Mouse (Mus musculus) liver, embryonic 13.5 days (tissue): ENCODE measurements around the gene Cyb5rl. TPM values are rescaled to one million over a fixed set of nuclear protein-coding genes. Genes with fewer than 3 reads are reported as not detected.

ENCODE experiments used
- ATAC-seq: fragments of 200-750 bp; cut with Nextera tagmentation; 2 replicates; pipeline ENCODE4 v1.8.0; 2017; ENCODE audit warnings: low read depth, mild to moderate bottlenecking, moderate number of reproducible peaks, moderate library complexity
- DNase-seq: peaks from one replicate; pipeline ENCODE4 v3.0.0; 2022
- H3K27ac ChIP-seq: fragments of 300-500 bp; sonication (generic); 2 replicates; pipeline ENCODE4 v1.5.1; 2015; ENCODE audit warnings: moderate library complexity, mild to moderate bottlenecking, inconsistent platforms
- H3K27me3 ChIP-seq: fragments of 300-500 bp; sonication (generic); 2 replicates; pipeline ENCODE4 v1.6.1; 2015; ENCODE audit warnings: mild to moderate bottlenecking, inconsistent platforms
- H3K36me3 ChIP-seq: fragments of 300-500 bp; sonication (generic); 2 replicates; pipeline ENCODE4 v1.6.1; 2015; ENCODE audit warnings: mild to moderate bottlenecking, inconsistent platforms
- H3K4me1 ChIP-seq: fragments of 300-500 bp; sonication (generic); replicated peaks from 2 replicates; pipeline ENCODE4 v1.6.1; 2015; ENCODE audit warnings: inconsistent platforms
- H3K4me2 ChIP-seq: fragments of 300-500 bp; sonication (generic); 2 replicates; pipeline ENCODE4 v1.6.1; 2015; ENCODE audit warnings: inconsistent platforms, mild to moderate bottlenecking, moderate library complexity
- H3K4me3 ChIP-seq: fragments of 300-500 bp; sonication (generic); replicated peaks from 2 replicates; pipeline ENCODE4 v1.5.1; 2015; ENCODE audit warnings: mild to moderate bottlenecking, inconsistent platforms
- H3K9ac ChIP-seq: fragments of 300-500 bp; sonication (generic); 2 replicates; pipeline ENCODE4 v1.6.1; 2015; ENCODE audit warnings: mild to moderate bottlenecking, inconsistent platforms
- H3K9me3 ChIP-seq: fragments of 300-500 bp; sonication (generic); replicated peaks from 2 replicates; pipeline ENCODE4 v1.6.1; 2016; ENCODE audit warnings: inconsistent platforms
- WGBS: fragments of 180-500 bp; shearing (Covaris S2); methylation state at CpG from one replicate; pipeline ENCODE4 v1.1.7; 2015; ENCODE audit not compliant: insufficient replicate concordance; 5-methylcytosine and 5-hydroxymethylcytosine counted together
- polyA plus RNA-seq: library from polyadenylated mRNA; unstranded; fragments of >200 nt; fragmentation: Nextera tagmentation; extraction: Ambion mirVana; gene quantifications from 2 replicates; pipeline ENCODE4 v1.2.1, GENCODE M21; 2015

Cyb5rl gene
- polyA plus RNA-seq, 1 experiment from 2014 or later: 2.6 TPM

DNA sequence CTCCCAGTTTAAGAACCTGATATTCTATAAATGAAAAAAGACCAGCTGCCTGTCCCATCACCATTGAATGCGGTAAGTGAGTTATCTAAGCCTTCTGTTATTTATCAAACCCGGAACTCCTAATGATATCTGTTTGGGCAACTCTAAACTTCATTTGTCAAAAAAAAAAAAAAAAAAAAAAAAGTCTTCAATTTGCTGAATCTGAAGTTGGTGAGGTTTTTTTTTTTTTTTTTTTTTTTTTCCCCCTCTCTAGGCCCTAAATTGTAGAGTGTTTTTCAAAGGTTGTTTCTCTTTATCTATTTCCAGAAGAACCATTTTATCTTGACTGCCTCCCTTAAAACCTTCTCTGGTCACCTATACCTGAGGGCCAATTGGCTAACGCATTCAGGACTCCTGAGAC lies 68.1 kb downstream of the Cyb5rl start:
- no peaks in the 10 kb centered on the region for H3K27me3 ChIP-seq
- no peak for DNase-seq
- H3K9me3 ChIP-seq: no peaks in the 10 kb centered on the region
- H3K36me3 ChIP-seq: peaks cover 9% of the 10 kb centered on the region
- H3K9ac ChIP-seq: no peak overlapping the region
- no peak overlapping the region for H3K4me2 ChIP-seq
- no peak overlapping the region for H3K4me3 ChIP-seq
- H3K27ac ChIP-seq: no peak overlapping the region
- WGBS: 65% methylated on average over 3 of the region's 3 CpGs
- no peak for ATAC-seq
- peaks cover 4% of the 10 kb centered on the region; the same call in 1 of the 2 replicates for H3K4me1 ChIP-seq

DNA sequence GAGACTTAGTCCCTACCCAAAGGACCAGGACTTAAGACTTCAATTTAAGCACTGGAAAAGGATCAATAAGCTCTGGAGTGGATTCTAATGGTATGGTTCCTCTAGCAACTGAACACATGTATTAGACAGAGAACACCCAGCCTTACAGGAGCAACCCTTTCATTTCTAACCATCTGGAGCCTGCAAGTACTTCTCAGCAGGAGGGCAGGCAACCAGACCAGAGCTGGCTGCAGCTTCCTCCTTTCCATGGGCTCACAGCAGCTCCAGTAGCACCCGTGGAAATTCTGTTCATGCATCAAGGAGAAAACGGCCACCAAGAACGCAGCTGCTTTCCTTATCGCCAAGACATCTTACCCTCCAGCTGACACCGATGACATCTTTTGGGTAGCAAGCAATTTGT lies 68.9 kb downstream of the Cyb5rl start:
- H3K4me1 ChIP-seq: peaks cover 8% of the 10 kb centered on the region; the same call in 1 of the 2 replicates
- H3K27ac ChIP-seq: no peak overlapping the region
- no peaks in the 10 kb centered on the region for H3K9me3 ChIP-seq
- no peak overlapping the region for H3K4me2 ChIP-seq
- WGBS: 71% methylated on average over 5 of the region's 5 CpGs
- H3K27me3 ChIP-seq: no peaks in the 10 kb centered on the region
- ATAC-seq (no peak), DNase-seq (no peak)
- no peak overlapping the region for H3K4me3 ChIP-seq
- H3K9ac ChIP-seq: no peak overlapping the region
- H3K36me3 ChIP-seq: peaks cover 9% of the 10 kb centered on the region

DNA sequence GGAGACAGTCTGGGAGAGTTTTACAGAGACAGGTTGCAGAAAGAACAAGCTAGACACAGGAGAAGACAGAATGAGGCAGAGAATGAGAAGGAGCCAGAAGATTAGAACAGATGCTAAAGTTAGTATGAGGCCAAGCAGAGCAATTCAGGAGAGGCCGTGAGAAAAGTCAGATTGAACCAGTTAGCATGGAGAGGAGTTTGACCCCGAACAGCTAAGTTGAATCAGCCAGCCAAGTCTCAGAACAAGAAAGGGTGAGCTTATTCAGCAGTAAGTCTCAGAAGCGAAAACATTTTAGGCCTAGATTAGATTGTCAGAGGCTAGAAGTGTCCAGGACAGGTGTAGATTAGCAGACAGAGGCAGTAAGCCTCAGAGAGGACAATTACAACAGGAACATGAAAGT lies 69.7 kb downstream of the Cyb5rl start:
- H3K9me3 ChIP-seq: no peaks in the 10 kb centered on the region
- no peak overlapping the region for H3K4me2 ChIP-seq
- DNase-seq: no peak
- H3K9ac ChIP-seq: no peak overlapping the region
- no peak overlapping the region for H3K4me3 ChIP-seq
- ATAC-seq: no peak
- H3K27me3 ChIP-seq: no peaks in the 10 kb centered on the region
- H3K36me3 ChIP-seq: peaks cover 9% of the 10 kb centered on the region
- 62% methylated on average over 3 of the region's 3 CpGs for WGBS
- H3K27ac ChIP-seq: no peak overlapping the region
- H3K4me1 ChIP-seq: peaks cover 8% of the 10 kb centered on the region; the same call in 1 of the 2 replicates

Other genes starting within 250 kb of the Cyb5rl start
- 55.5 and 64.8 TPM in 2 replicates for gene Ssbp3, start 156.3 kb upstream of the Cyb5rl start, polyA plus RNA-seq
- gene Mrpl37, start 120 bp upstream of the Cyb5rl start, polyA plus RNA-seq: 64.6 and 71.1 TPM in 2 replicates
- not detected in 2 replicates for gene Cdcp2, start 29.9 kb downstream of the Cyb5rl start, polyA plus RNA-seq
- 150 and 179 TPM in 2 replicates for gene Tmem59, start 111.4 kb downstream of the Cyb5rl start, polyA plus RNA-seq
- 12.7 and 16.9 TPM in 2 replicates for gene Tceanc2, start 112.1 kb downstream of the Cyb5rl start, polyA plus RNA-seq
- not detected in 2 replicates for gene Ldlrad1, start 142.2 kb downstream of the Cyb5rl start, polyA plus RNA-seq
- 16.8 and 18.1 TPM in 2 replicates for gene Lrrc42, start 186.5 kb downstream of the Cyb5rl start, polyA plus RNA-seq
- 9.1 and 9.2 TPM in 2 replicates for gene Hspb11, start 186.6 kb downstream of the Cyb5rl start, polyA plus RNA-seq
- not detected in 2 replicates for gene Dio1, start 240.2 kb downstream of the Cyb5rl start, polyA plus RNA-seq
- gene Yipf1, start 247.4 kb downstream of the Cyb5rl start, polyA plus RNA-seq: 28.1 and 28.7 TPM in 2 replicates